Mouse (Mus musculus) kidney, embryonic 15.5 days (tissue): Measurements from ENCODE around the gene Cd8b1. TPM values are rescaled to one million over a fixed set of nuclear protein-coding genes. Genes with fewer than 3 reads are reported as not detected.

Source experiments
- ATAC-seq: fragments of 200-750 bp; cut with Nextera tagmentation; replicated peaks from 2 replicates; pipeline ENCODE4 v1.8.0; 2017; ENCODE audit warnings: moderate TSS enrichment; ENCODE audit not compliant: low FRiP score
- H3K27ac ChIP-seq: fragments of 300-500 bp; sonication (generic); 2 replicates; pipeline ENCODE4 v1.5.1; 2015; ENCODE audit warnings: mild to moderate bottlenecking, inconsistent platforms
- H3K27me3 ChIP-seq: fragments of 300-500 bp; sonication (generic); 2 replicates; pipeline ENCODE4 v1.6.1; 2015; ENCODE audit warnings: inconsistent platforms
- H3K36me3 ChIP-seq: fragments of 300-500 bp; sonication (generic); 2 replicates; pipeline ENCODE4 v1.6.1; 2015; ENCODE audit warnings: inconsistent platforms
- H3K4me1 ChIP-seq: fragments of 300-500 bp; sonication (generic); 2 replicates; pipeline ENCODE4 v1.6.1; 2015; ENCODE audit warnings: inconsistent platforms
- H3K4me2 ChIP-seq: fragments of 300-500 bp; sonication (generic); 2 replicates; pipeline ENCODE4 v1.6.1; 2015; ENCODE audit warnings: moderate library complexity, mild to moderate bottlenecking, inconsistent platforms
- H3K4me3 ChIP-seq: fragments of 300-500 bp; sonication (generic); replicated peaks from 2 replicates; pipeline ENCODE4 v1.5.1; 2015; ENCODE audit warnings: mild to moderate bottlenecking, inconsistent platforms
- H3K9ac ChIP-seq: fragments of 300-500 bp; sonication (generic); 2 replicates; pipeline ENCODE4 v1.6.1; 2015; ENCODE audit warnings: mild to moderate bottlenecking, inconsistent platforms
- H3K9me3 ChIP-seq: fragments of 300-500 bp; sonication (generic); replicated peaks from 2 replicates; pipeline ENCODE4 v1.6.1; 2016; ENCODE audit warnings: inconsistent platforms
- WGBS: fragments of 180-500 bp; shearing (Covaris S2); methylation state at CpG from one replicate; pipeline ENCODE4 v1.1.7; 2015; ENCODE audit warnings: mixed read lengths; 5-methylcytosine and 5-hydroxymethylcytosine counted together
- polyA plus RNA-seq: library from polyadenylated mRNA; unstranded; fragments of >200 nt; fragmentation: Nextera tagmentation; extraction: Ambion mirVana; gene quantifications from 2 replicates; pipeline ENCODE4 v1.2.1, GENCODE M21; 2015

Gene Cd8b1
- 0.13 TPM in 1 of 2 replicates, not detected in the other for polyA plus RNA-seq

DNA sequence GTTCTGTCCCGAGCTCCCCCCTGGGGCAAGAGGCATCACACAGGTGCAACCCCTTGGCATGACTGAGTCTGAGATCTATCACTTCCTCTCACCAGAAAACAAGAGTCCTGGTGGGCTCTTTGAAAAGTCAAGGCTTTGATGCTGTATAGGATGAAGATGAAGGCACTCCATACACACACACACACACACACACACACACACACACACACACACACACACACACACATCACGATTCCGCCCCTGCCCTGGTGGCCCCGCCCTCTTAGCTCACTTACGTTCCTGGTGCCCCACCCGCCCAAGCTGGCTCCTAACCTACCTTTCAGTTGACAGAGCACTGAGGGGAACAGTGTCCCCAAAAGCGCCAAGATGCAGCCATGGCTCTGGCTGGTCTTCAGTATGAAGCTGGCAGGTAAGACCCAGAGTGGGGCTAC is at the start of gene Cd8b1:
Cd8b1 (plus strand) TSS at position 298 of the 431 bp plus-strand sequence.
- H3K36me3 ChIP-seq, result no peaks in the 10 kb centered on the region
- no peak within 1 kb of the TSS for H3K4me3 ChIP-seq
- no peaks in the 10 kb centered on the region for H3K4me1 ChIP-seq
- no peaks in the 10 kb centered on the region for H3K27me3 ChIP-seq
- WGBS, result 85% methylated on average over 7 of the region's 7 CpGs
- H3K9ac ChIP-seq, result no peak within 1 kb of the TSS
- no peak within 1 kb of the TSS for H3K27ac ChIP-seq
- no peaks in the 10 kb centered on the region for H3K9me3 ChIP-seq
- ATAC-seq, result no peak
- no peak within 1 kb of the TSS for H3K4me2 ChIP-seq

DNA sequence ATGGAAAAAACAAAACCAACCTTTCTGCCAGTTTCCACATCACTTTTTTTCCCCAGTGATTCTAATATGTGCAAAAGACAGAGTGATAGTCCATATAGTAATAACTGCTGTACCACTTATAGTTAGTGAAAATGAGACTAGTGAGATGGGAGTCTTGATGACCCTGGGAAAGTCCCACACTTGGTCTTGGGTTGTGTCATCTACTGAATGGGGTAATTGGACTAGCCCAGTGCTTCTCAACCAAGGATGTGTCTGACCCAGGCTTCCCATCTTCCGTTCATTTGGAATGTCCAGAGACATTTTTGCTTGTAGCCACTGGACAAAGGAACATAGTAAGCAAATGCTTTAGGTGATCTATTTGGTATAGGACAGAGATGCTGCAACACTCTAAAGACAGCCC is 48.9 kb upstream of the Cd8b1 start:
- ATAC-seq, result no peak
- Histone ChIP-seq H3K4me2 (no peak overlapping the region), H3K9ac (no peak overlapping the region), H3K4me1 (peaks cover 15% of the 10 kb centered on the region), H3K4me3 (no peak overlapping the region), H3K36me3 (no peaks in the 10 kb centered on the region), H3K9me3 (no peaks in the 10 kb centered on the region), H3K27ac (no peak overlapping the region), H3K27me3 (no peaks in the 10 kb centered on the region)
- 83% methylated on average over 1 of the region's 1 CpGs for WGBS

DNA sequence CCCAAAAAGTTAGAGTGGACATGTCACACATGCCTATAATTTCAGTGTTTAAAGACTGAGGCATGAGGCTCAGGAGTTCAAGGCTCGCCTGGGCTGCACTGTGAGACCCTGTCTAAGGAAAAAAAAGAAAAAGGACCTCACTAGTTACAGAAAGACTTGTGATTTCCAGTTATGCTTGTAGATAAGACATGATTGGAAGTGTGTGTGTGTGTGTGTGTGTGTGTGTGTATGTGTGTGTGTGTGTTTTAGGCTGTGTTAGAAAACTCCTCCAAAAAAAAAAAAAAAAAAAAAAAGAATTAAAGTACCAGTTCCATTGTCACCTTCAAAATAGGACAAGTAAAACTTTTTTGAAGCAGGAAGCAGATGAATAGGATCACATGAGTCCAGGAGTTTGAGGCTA is 48.0 kb upstream of the Cd8b1 start:
- H3K4me3 ChIP-seq, result no peak overlapping the region
- 83% methylated on average over 1 of the region's 1 CpGs for WGBS
- no peaks in the 10 kb centered on the region for H3K9me3 ChIP-seq
- ATAC-seq, result no peak
- H3K9ac ChIP-seq, result no peak overlapping the region
- H3K27ac ChIP-seq, result no peak overlapping the region
- H3K36me3 ChIP-seq, result no peaks in the 10 kb centered on the region
- no peaks in the 10 kb centered on the region for H3K27me3 ChIP-seq
- H3K4me1 ChIP-seq, result peaks cover 15% of the 10 kb centered on the region
- H3K4me2 ChIP-seq, result no peak overlapping the region

DNA sequence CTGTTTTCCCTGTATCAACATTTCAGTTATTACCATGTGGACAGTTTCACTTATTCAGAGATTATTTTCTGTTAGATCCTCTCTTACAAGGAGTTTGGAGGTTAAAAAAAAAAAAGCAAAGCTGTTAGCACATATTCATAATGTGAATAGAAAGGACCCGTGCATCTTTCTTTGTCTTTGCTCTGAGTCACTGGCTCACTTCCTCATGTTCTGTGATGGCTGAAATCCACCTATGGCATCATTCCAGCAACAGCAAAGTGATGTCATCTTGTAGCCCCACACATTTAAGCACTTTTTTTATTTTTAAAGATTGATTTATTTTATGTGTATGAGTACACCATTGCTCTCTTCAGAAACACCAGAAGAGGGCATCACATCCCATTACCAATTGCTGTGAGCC is 43.2 kb upstream of the Cd8b1 start:
- no peaks in the 10 kb centered on the region for H3K27me3 ChIP-seq
- H3K4me2 ChIP-seq, result no peak overlapping the region
- H3K4me1 ChIP-seq, result no peaks in the 10 kb centered on the region
- H3K4me3 ChIP-seq, result no peak overlapping the region
- no peak for ATAC-seq
- 65% methylated on average over 1 of the region's 1 CpGs for whole genome bisulfite sequencing
- peaks cover 9% of the 10 kb centered on the region for H3K36me3 ChIP-seq
- H3K9ac ChIP-seq, result no peak overlapping the region
- no peaks in the 10 kb centered on the region for H3K9me3 ChIP-seq
- H3K27ac ChIP-seq, result no peak overlapping the region

DNA sequence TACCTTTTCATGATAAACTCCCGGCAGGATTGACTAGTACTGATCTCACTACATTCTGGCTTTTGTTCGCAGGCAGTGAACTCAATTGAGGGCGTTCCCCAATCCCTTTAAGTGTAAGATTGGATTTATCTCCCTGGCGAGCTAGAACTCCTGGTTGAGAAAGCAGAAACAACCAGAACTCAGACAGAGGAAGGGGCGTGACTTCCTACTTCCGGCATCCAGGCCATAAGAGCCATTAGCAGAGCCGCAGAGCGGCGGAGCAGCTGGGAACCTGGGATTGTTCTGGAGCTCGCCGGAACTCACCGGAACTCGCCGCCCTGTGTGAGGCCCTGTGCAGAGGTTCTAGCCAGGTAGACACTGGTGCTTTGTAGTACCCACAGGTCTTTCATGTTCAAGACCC is 29.1 kb upstream of the Cd8b1 start:
- ATAC-seq, result no peak
- Histone ChIP-seq H3K9ac (no peak overlapping the region), H3K27ac (no peak overlapping the region), H3K36me3 (no peaks in the 10 kb centered on the region), H3K4me2 (no peak overlapping the region), H3K4me1 (no peaks in the 10 kb centered on the region), H3K27me3 (no peaks in the 10 kb centered on the region), H3K4me3 (no peak overlapping the region), H3K9me3 (no peaks in the 10 kb centered on the region)
- 89% methylated on average over 14 of the region's 14 CpGs for WGBS

DNA sequence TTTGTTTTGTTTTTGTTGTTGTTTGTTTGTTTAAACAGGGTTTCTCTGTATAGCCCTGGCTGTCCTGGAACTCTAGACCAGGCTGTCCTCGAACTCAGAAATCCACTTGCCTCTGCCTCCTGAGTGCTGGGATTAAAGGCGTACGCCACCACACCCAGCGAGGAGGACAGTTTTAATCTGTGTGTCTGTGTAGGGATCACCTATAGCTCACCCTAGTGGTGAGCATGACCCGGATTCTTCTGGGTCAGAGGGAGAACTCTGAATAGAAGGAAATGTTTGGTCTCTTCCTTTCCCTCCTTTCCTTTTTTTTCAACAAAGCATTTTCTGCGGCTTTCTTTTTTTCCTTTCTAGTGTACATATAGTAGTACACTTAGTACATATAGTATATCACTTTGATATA is 27.3 kb upstream of the Cd8b1 start:
- H3K4me2 ChIP-seq, result no peak overlapping the region
- H3K9ac ChIP-seq, result no peak overlapping the region
- no peaks in the 10 kb centered on the region for H3K27me3 ChIP-seq
- 77% methylated on average over 6 of the region's 6 CpGs for WGBS
- no peak overlapping the region for H3K4me3 ChIP-seq
- no peaks in the 10 kb centered on the region for H3K9me3 ChIP-seq
- H3K27ac ChIP-seq, result no peak overlapping the region
- no peaks in the 10 kb centered on the region for H3K4me1 ChIP-seq
- ATAC-seq, result no peak
- no peaks in the 10 kb centered on the region for H3K36me3 ChIP-seq

DNA sequence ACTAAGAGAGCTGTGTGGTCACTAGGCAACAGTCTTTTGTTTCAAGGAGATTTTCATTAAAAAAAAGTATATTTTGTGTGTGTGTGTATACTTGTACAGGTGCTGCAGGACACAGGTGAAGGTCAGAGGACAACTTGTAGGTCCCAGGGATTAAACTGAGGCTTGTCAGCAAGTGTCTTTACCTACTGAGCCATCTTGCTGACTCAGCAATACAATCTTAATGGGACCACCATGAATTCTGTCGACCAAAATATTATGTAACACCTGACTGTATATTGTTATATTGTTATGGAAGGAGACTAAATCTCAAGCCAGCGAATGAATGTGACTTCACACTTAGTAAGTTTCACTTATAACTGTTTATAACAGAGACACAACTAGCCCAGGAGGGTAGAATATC is 24.5 kb upstream of the Cd8b1 start:
- ATAC-seq, result no peak
- Histone ChIP-seq H3K4me1 (no peaks in the 10 kb centered on the region), H3K9me3 (no peaks in the 10 kb centered on the region), H3K9ac (no peak overlapping the region), H3K27me3 (no peaks in the 10 kb centered on the region), H3K36me3 (no peaks in the 10 kb centered on the region), H3K4me2 (no peak overlapping the region), H3K27ac (no peak overlapping the region), H3K4me3 (no peak overlapping the region)
- 64% methylated on average over 2 of the region's 2 CpGs for WGBS

DNA sequence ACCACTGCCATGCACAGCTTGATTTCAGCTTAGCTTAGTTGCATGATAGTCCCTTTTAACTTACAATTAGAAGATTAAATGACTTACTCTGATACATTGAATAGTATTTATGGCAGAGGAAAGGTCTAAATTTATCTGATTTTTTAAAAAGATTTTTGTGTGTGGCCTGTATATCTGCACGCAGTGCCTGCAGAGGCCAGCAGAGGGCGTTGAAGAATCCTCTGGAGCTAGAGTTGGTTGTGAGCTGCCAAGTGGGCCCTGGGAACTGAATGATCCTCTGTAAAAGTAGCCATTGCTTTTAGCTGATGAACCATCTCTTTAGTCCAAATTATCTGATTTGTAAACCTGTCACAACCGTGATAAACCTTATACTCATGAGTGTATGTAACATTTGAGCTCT is 23.8 kb upstream of the Cd8b1 start:
- WGBS, result 42% methylated on average over 3 of the region's 3 CpGs
- Histone ChIP-seq H3K27ac (no peak overlapping the region), H3K36me3 (no peaks in the 10 kb centered on the region), H3K4me2 (no peak overlapping the region), H3K4me3 (no peak overlapping the region), H3K27me3 (no peaks in the 10 kb centered on the region), H3K9me3 (no peaks in the 10 kb centered on the region), H3K4me1 (no peaks in the 10 kb centered on the region), H3K9ac (no peak overlapping the region)
- ATAC-seq, result no peak

DNA sequence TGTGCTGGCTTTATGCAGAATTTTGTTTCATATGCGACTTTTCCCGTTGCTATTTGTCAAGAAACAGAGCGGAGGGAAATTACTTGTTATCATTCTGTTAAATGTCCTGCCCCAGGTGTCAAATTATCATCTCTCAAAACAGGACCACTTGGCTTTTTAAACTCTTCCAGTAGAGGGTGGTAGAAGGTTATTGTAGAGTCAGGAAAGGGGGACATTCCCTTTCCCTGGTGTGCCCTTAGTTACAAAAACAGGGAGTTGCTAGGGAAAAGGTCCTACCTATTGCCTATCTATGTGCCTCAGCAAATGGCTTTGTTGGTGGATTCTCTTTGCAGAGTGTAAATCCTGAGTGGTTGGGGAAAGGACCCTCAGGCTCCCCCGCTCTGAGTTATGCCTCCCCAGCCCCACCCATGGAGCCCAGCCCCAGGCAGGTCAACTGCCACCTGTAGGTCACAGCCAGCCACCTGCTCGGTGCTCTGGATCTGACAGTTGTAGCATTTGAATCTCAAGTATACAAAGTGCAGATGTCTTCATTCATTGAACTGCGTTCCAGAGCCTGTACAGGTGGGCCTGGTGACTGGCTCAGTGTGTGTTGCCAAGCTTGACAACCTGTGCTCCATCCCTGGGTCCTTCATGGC is 20.4 kb upstream of the Cd8b1 start:
- no peaks in the 10 kb centered on the region for H3K4me1 ChIP-seq
- no peak overlapping the region for H3K4me2 ChIP-seq
- H3K27me3 ChIP-seq, result no peaks in the 10 kb centered on the region
- H3K9me3 ChIP-seq, result no peaks in the 10 kb centered on the region
- H3K9ac ChIP-seq, result no peak overlapping the region
- no peak for ATAC-seq
- WGBS, result 63% methylated on average over 6 of the region's 6 CpGs
- no peak overlapping the region for H3K27ac ChIP-seq
- H3K4me3 ChIP-seq, result no peak overlapping the region
- H3K36me3 ChIP-seq, result no peaks in the 10 kb centered on the region

DNA sequence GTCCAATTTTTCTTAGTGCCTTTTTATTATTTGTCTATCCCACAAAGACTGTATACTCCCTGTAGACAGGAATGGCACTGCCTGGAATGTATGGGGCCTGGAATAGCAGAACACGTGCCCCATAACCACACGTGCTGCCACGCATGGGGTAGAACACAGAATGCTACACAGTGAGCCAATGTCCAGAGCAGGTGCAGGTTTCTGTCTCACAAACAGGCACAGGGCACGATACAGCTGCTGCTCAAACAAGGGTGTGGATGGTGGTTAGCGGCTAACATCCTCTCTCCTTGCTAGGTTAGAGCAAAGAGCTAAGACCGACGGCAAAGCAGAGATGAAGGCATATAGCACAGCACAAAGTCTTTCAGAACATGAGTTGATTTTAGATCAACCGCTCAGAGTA is 15.1 kb upstream of the Cd8b1 start:
- WGBS, result 89% methylated on average over 8 of the region's 8 CpGs
- Histone ChIP-seq H3K36me3 (no peaks in the 10 kb centered on the region), H3K9me3 (no peaks in the 10 kb centered on the region), H3K27me3 (no peaks in the 10 kb centered on the region), H3K4me3 (no peak overlapping the region), H3K27ac (no peak overlapping the region), H3K4me2 (no peak overlapping the region), H3K4me1 (no peaks in the 10 kb centered on the region), H3K9ac (no peak overlapping the region)
- no peak for ATAC-seq

DNA sequence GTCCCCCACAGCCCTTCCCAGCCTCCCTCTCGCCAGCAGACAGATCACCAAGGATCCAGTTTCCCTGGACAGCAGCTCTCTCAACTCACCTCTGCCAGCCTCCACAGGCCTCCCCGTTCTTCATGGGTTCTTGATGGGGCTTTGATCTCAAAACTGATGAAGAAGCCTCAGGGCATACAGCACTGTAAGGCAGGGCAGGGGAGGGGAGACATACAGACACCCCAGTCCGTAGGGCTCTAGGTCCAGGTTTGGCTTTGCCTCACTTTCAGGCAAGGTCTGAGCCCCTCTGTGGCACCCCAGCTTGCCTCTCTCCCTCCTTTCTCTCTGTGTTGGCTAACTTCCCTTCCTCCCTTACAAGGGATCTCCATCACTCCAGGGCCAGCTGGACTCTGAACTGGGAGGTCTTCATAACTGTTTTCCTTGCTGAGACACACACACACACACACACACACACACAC is 733 bp upstream of the Cd8b1 start, which contains the start of gene Smyd1:
Smyd1 (minus strand) TSS at position 408 of the 458 bp plus-strand sequence.
- H3K4me1 ChIP-seq, result no peaks in the 10 kb centered on the region
- no peak within 1 kb of the TSS for H3K27ac ChIP-seq
- no peak within 1 kb of the TSS for H3K4me2 ChIP-seq
- H3K36me3 ChIP-seq, result no peaks in the 10 kb centered on the region
- WGBS, result 61% methylated on average over 3 of the region's 3 CpGs
- no peak within 1 kb of the TSS for H3K9ac ChIP-seq
- no peak for ATAC-seq
- no peak within 1 kb of the TSS for H3K4me3 ChIP-seq
- H3K27me3 ChIP-seq, result no peaks in the 10 kb centered on the region
- no peaks in the 10 kb centered on the region for H3K9me3 ChIP-seq

DNA sequence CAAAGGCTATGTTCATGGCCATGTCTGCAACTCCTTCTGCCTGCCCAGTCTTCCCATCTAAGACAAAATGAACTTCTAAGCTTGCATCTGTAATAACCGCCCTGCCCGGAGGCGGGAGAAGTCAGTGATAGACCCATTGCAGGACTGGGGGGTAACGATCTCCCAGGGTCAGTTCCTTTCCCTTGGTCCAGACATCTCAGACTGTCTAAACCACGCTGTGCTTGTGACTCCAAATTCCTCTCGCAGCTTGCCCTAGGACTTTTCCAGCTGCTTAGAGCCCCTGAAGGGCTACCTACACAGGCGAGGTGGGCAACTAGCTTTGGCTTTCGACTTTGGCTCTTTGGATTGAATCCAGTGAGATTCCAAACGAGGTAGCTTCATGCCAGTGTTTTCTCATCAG is 2.2 kb downstream of the Cd8b1 start:
- no peak overlapping the region for H3K4me3 ChIP-seq
- H3K27ac ChIP-seq, result no peak overlapping the region
- no peak overlapping the region for H3K9ac ChIP-seq
- 92% methylated on average over 9 of the region's 9 CpGs for WGBS
- ATAC-seq, result no peak
- no peaks in the 10 kb centered on the region for H3K36me3 ChIP-seq
- no peaks in the 10 kb centered on the region for H3K9me3 ChIP-seq
- H3K27me3 ChIP-seq, result no peaks in the 10 kb centered on the region
- H3K4me2 ChIP-seq, result no peak overlapping the region
- no peaks in the 10 kb centered on the region for H3K4me1 ChIP-seq

DNA sequence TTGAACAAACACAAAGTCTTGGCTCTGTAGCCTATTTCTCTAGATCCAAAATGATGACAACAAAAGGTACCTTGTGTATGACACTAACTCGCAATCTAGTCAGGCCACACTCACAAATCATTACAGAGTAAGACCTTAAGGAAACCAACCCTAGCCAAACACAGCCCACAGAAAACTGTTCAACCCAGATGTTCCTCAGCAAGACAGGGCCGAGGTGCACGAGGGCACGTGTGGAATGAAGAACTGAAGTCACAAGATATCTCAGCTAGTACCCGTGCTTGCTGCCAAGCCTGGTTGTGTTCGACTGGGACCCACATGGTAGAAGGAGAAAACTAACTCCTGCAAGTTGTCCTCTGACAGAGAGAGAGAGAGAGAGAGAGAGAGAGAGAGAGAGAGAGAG is 7.3 kb downstream of the Cd8b1 start:
- H3K36me3 ChIP-seq, result no peaks in the 10 kb centered on the region
- H3K9ac ChIP-seq, result no peak overlapping the region
- H3K27ac ChIP-seq, result no peak overlapping the region
- no peaks in the 10 kb centered on the region for H3K4me1 ChIP-seq
- no peak for ATAC-seq
- no peak overlapping the region for H3K4me2 ChIP-seq
- H3K9me3 ChIP-seq, result no peaks in the 10 kb centered on the region
- H3K27me3 ChIP-seq, result no peaks in the 10 kb centered on the region
- H3K4me3 ChIP-seq, result no peak overlapping the region
- 85% methylated on average over 6 of the region's 6 CpGs for WGBS
